Mouse (Mus musculus): ENCODE data around the gene Tnn. TPM values are rescaled to one million over a fixed set of nuclear protein-coding genes. Genes with fewer than 3 reads are reported as not detected.

The Tnn gene
- total and polyA plus RNA-seq, 2 experiments, result not detected

DNA sequence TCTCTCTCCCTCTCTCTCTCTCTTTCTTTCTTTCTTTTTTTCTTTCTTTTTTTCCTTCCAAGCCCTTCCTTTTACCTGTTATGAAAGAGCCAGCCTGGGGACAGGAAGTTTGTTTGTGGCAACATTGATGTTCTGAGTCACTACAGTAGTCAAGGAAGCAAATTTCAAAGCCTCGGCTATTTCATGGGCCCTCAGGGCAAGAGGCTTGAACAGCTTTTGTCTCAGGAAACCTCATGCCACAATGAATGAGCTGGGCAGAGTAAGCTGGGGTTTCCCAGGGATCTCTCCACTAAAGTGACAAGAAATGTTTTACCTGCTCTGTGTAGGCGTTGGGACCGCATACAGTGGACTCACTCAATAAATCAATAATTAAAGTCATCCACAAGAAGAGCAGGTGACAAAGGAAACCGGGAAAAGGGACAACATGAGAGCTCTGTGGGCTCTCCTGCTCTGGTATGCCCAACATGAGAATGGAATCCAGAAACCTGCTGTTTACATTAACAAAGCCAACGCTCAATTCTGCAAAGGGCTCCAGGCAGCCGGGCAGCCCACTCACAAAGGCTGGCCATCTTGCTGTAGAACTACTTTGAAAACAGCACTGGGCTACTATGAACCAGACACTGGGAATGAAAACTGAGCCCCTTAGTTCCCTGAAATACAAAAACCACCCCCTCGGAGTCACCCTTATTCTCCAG is 113.3 kb downstream of the Tnn start:
- no peak overlapping the region for H3K4me3 ChIP-seq (ENCODE audit: insufficient read depth, low read depth, low read length)
- no peak overlapping the region for H3K9ac ChIP-seq (ENCODE audit: low read depth, low read length)
- no peaks in the 10 kb centered on the region for H3K79me2 ChIP-seq (ENCODE audit: control insufficient read depth, insufficient read depth, low read length)
- no peaks in the 10 kb centered on the region for H3K4me1 ChIP-seq (ENCODE audit: control insufficient read depth, insufficient read depth, low read length)
- H3K27me3 ChIP-seq (ENCODE audit: control insufficient read depth, insufficient read depth, low read length), result no peaks in the 10 kb centered on the region
- 44% methylated on average over 7 of the region's 7 CpGs for WGBS
- TF ChIP-seq CTCF (IDR thresholded peaks at IDR 0.05; ENCODE audit: low read depth, low read length), result no peak
- TF ChIP-seq POLR2A (IDR thresholded peaks at IDR 0.05; ENCODE audit: extremely low read depth, insufficient read depth, low read length), result no peak
- no peak for DNase-seq (ENCODE audit: extremely low read depth, low read depth, low spot score)
- no peaks in the 10 kb centered on the region for H3K36me3 ChIP-seq (ENCODE audit: control insufficient read depth, insufficient read depth, low read length)
- H3K27ac ChIP-seq (replicated peaks; ENCODE audit: insufficient read depth, low read depth, low read length), result no peak overlapping the region

DNA sequence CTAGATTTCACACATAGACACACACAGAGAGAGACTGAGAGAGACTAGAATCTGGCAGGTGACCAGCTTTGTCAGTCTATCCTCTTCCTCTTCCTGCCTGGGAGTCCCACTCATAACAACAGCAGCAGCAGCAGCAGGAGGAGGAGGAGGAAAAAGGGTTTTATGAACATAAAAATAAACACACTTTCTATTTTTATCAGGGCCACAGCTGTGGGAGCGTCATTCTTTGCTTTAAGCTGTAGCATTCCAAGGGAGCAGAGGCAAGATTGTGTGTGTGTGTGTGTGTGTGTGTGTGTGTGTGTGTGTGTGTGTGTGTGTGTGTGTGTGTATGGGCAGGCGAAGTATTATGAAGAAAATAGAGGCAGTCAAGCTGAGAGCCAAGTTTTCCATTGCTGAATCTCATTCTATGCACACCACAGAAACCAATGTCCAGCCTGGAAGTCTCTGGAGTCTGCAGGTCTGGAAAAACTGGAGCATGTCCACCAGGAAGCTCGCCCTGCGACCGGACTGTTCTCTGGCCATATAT is 116.3 kb downstream of the Tnn start:
- no peak overlapping the region for H3K4me3 ChIP-seq (ENCODE audit: insufficient read depth, low read depth, low read length)
- no peaks in the 10 kb centered on the region for H3K27me3 ChIP-seq (ENCODE audit: control insufficient read depth, insufficient read depth, low read length)
- no peak overlapping the region for H3K9ac ChIP-seq (ENCODE audit: low read depth, low read length)
- WGBS, result 64% methylated on average over 5 of the region's 5 CpGs
- H3K36me3 ChIP-seq (ENCODE audit: control insufficient read depth, insufficient read depth, low read length), result no peaks in the 10 kb centered on the region
- H3K27ac ChIP-seq (replicated peaks; ENCODE audit: insufficient read depth, low read depth, low read length), result peak overlapping the region; percentile 39
- no peaks in the 10 kb centered on the region for H3K4me1 ChIP-seq (ENCODE audit: control insufficient read depth, insufficient read depth, low read length)
- no peaks in the 10 kb centered on the region for H3K79me2 ChIP-seq (ENCODE audit: control insufficient read depth, insufficient read depth, low read length)
- DNase-seq (ENCODE audit: extremely low read depth, low read depth, low spot score), result peak; percentile 26
- TF ChIP-seq POLR2A (IDR thresholded peaks at IDR 0.05; ENCODE audit: extremely low read depth, insufficient read depth, low read length), result no peak
- no peak for TF ChIP-seq CTCF (IDR thresholded peaks at IDR 0.05; ENCODE audit: low read depth, low read length)

DNA sequence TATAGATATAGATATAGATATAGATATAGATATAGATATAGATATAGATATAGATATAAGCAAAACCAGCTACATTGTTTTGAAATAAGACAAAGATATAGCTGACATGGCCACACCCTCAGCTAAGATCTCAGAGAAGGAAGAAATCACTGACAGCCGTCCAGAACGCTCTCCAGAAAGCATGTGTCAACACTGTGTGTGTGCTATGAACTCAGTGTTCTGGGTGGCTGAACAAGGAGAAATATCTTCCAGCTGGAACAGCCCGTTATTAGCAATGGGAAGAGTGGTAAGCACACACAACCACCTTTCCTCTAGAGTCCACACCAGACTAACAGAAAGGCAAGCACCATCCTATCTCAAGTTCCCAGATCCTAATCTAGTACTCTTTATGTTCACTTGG is 117.8 kb downstream of the Tnn start:
- 69% methylated on average over 3 of the region's 3 CpGs for WGBS
- H3K36me3 ChIP-seq (ENCODE audit: control insufficient read depth, insufficient read depth, low read length), result no peaks in the 10 kb centered on the region
- TF ChIP-seq CTCF (IDR thresholded peaks at IDR 0.05; ENCODE audit: low read depth, low read length), result no peak
- no peak for TF ChIP-seq POLR2A (IDR thresholded peaks at IDR 0.05; ENCODE audit: extremely low read depth, insufficient read depth, low read length)
- peak; percentile 36 for DNase-seq (ENCODE audit: extremely low read depth, low read depth, low spot score)
- no peak overlapping the region for H3K9ac ChIP-seq (ENCODE audit: low read depth, low read length)
- no peak overlapping the region for H3K27ac ChIP-seq (replicated peaks; ENCODE audit: insufficient read depth, low read depth, low read length)
- no peaks in the 10 kb centered on the region for H3K79me2 ChIP-seq (ENCODE audit: control insufficient read depth, insufficient read depth, low read length)
- no peak overlapping the region for H3K4me3 ChIP-seq (ENCODE audit: insufficient read depth, low read depth, low read length)
- H3K4me1 ChIP-seq (ENCODE audit: control insufficient read depth, insufficient read depth, low read length), result no peaks in the 10 kb centered on the region
- no peaks in the 10 kb centered on the region for H3K27me3 ChIP-seq (ENCODE audit: control insufficient read depth, insufficient read depth, low read length)

Other genes starting within 250 kb of the Tnn start
- gene 4930523C07Rik, start 109.2 kb downstream of the Tnn start, total RNA-seq (2014; rRNA removed), result 10.4 and 13.0 TPM in 2 replicates
- 5.3 and 5.5 TPM in 2 replicates for gene 4930523C07Rik, start 109.2 kb downstream of the Tnn start, polyA plus RNA-seq (2012; rRNA removed)
- 26.3 and 32.9 TPM in 2 replicates for gene Mrps14, start 41.6 kb upstream of the Tnn start, total RNA-seq (2014; rRNA removed)
- gene Mrps14, start 41.6 kb upstream of the Tnn start, polyA plus RNA-seq (2012; rRNA removed), result 19.6 and 22.4 TPM in 2 replicates
- gene Cacybp, start 59.3 kb upstream of the Tnn start, total RNA-seq (2014; rRNA removed), result 20.2 and 26.7 TPM in 2 replicates
- gene Cacybp, start 59.3 kb upstream of the Tnn start, polyA plus RNA-seq (2012; rRNA removed), result 5.8 and 8.1 TPM in 2 replicates

Data from liver, adult 2 months (tissue).